Mouse (Mus musculus) hindbrain, embryonic 10.5 days (tissue): ENCODE results near the gene Baiap2l1. TPM values are rescaled to one million over a fixed set of nuclear protein-coding genes. Genes with fewer than 3 reads are reported as not detected.

ENCODE experiments used
- DNase-seq: peaks from one replicate; pipeline ENCODE4 v3.0.0-alpha.2; 2017; ENCODE audit warnings: low spot score
- H3K27ac ChIP-seq: fragments of 300-500 bp; sonication (generic); 2 replicates; pipeline ENCODE4 v1.5.1; 2016; ENCODE audit warnings: mild to moderate bottlenecking, moderate library complexity
- H3K27me3 ChIP-seq: fragments of 300-500 bp; sonication (generic); 2 replicates; pipeline ENCODE4 v1.6.1; 2016; ENCODE audit warnings: mild to moderate bottlenecking; ENCODE audit not compliant: poor library complexity, insufficient read depth, severe bottlenecking
- H3K36me3 ChIP-seq: fragments of 300-500 bp; sonication (generic); 2 replicates; pipeline ENCODE4 v1.6.1; 2016; ENCODE audit warnings: mild to moderate bottlenecking, moderate library complexity
- H3K4me1 ChIP-seq: fragments of 300-500 bp; sonication (generic); replicated peaks from 2 replicates; pipeline ENCODE4 v1.6.1; 2016; ENCODE audit warnings: mild to moderate bottlenecking
- H3K4me3 ChIP-seq: fragments of 300-500 bp; sonication (generic); 2 replicates; pipeline ENCODE4 v1.5.1; 2016; ENCODE audit warnings: mild to moderate bottlenecking, moderate library complexity
- H3K9me3 ChIP-seq: fragments of 300-500 bp; sonication (generic); 2 replicates; pipeline ENCODE4 v1.6.1; 2016; ENCODE audit warnings: mild to moderate bottlenecking, moderate library complexity
- WGBS: fragments of 180-500 bp; shearing (Covaris S2); methylation state at CpG from one replicate; pipeline ENCODE4 v1.1.7; 2016; 5-methylcytosine and 5-hydroxymethylcytosine counted together
- polyA plus RNA-seq: library from polyadenylated mRNA; unstranded; fragments of >200 nt; fragmentation: Nextera tagmentation; extraction: Ambion mirVana; gene quantifications from 2 replicates; pipeline ENCODE4 v1.2.1, GENCODE M21; 2016

The Baiap2l1 gene
- polyA plus RNA-seq, 1 experiment from 2014 or later = 3.8 TPM

- Histone ChIP-seq H3K27ac (no peak overlapping the region), H3K27me3 (no peaks in the 10 kb centered on the region), H3K4me1 (no peaks in the 10 kb centered on the region), H3K4me3 (no peak overlapping the region), H3K9me3 (no peaks in the 10 kb centered on the region), H3K36me3 (no peaks in the 10 kb centered on the region)
- DNase-seq = no peak
- WGBS = 79% methylated on average over 1 of the region's 1 CpGs
Observed at GRCm38 (mm10) chr5:144295357-144295756, 62.6 kb downstream of the Baiap2l1 start.

GRCm38 (mm10) chr5:144294908-144295307 lies 63.0 kb downstream of the Baiap2l1 start:
- no peaks in the 10 kb centered on the region for H3K36me3 ChIP-seq
- H3K27ac ChIP-seq = no peak overlapping the region
- H3K9me3 ChIP-seq = no peaks in the 10 kb centered on the region
- H3K4me1 ChIP-seq = no peaks in the 10 kb centered on the region
- no peak for DNase-seq
- 88% methylated on average over 7 of the region's 7 CpGs for WGBS
- H3K4me3 ChIP-seq = no peak overlapping the region
- H3K27me3 ChIP-seq = no peaks in the 10 kb centered on the region

GRCm38 (mm10) chr5:144289769-144290440 lies 68.0 kb downstream of the Baiap2l1 start:
- no peak for DNase-seq
- no peaks in the 10 kb centered on the region for H3K27me3 ChIP-seq
- H3K36me3 ChIP-seq = no peaks in the 10 kb centered on the region
- no peak overlapping the region for H3K4me3 ChIP-seq
- 95% methylated on average over 4 of the region's 4 CpGs for WGBS
- no peaks in the 10 kb centered on the region for H3K9me3 ChIP-seq
- H3K4me1 ChIP-seq = no peaks in the 10 kb centered on the region
- H3K27ac ChIP-seq = no peak overlapping the region

DNA sequence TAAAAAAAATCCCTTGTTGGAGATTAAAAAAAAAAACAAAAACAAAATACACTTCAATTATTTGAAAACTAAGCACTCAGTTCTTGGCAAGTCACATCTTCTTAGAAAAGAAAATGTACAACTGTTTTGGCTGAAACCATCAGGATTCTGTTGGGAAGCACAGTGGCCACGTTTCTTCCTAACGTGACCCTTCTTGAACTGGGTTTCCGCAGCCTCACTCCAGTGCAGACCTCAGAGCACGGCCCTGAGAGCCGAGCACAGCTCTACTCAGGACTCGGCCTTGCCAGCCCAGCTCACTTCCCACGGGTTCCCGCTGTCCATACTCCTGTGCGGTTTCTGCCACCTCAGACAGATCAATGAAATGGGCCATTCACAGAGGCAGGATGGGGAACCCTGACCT lies 69.5 kb downstream of the Baiap2l1 start:
- H3K27me3 ChIP-seq = no peaks in the 10 kb centered on the region
- no peaks in the 10 kb centered on the region for H3K36me3 ChIP-seq
- no peak overlapping the region for H3K27ac ChIP-seq
- no peaks in the 10 kb centered on the region for H3K4me1 ChIP-seq
- no peaks in the 10 kb centered on the region for H3K9me3 ChIP-seq
- no peak overlapping the region for H3K4me3 ChIP-seq
- DNase-seq = no peak
- 87% methylated on average over 9 of the region's 9 CpGs for WGBS

- WGBS = 90% methylated on average over 3 of the region's 3 CpGs
- H3K4me1 ChIP-seq = peaks cover 7% of the 10 kb centered on the region; the same call in 1 of the 2 replicates
- no peaks in the 10 kb centered on the region for H3K27me3 ChIP-seq
- no peak for DNase-seq
- no peaks in the 10 kb centered on the region for H3K9me3 ChIP-seq
- H3K4me3 ChIP-seq = no peak overlapping the region
- no peak overlapping the region for H3K27ac ChIP-seq
- no peaks in the 10 kb centered on the region for H3K36me3 ChIP-seq
Observed at GRCm38 (mm10) chr5:144287267-144287820, 70.6 kb downstream of the Baiap2l1 start.

GRCm38 (mm10) chr5:144286591-144287266 lies 71.2 kb downstream of the Baiap2l1 start:
- no peak for DNase-seq
- Histone ChIP-seq H3K9me3 (no peaks in the 10 kb centered on the region), H3K4me1 (peaks cover 7% of the 10 kb centered on the region; the same call in 1 of the 2 replicates), H3K27me3 (no peaks in the 10 kb centered on the region), H3K4me3 (no peak overlapping the region), H3K27ac (no peak overlapping the region), H3K36me3 (peaks cover 1% of the 10 kb centered on the region; the same call in 1 of the 2 replicates)
- WGBS = 86% methylated on average over 9 of the region's 9 CpGs

GRCm38 (mm10) chr5:144284599-144284998 lies 73.3 kb downstream of the Baiap2l1 start:
- Histone ChIP-seq H3K9me3 (no peaks in the 10 kb centered on the region), H3K4me3 (no peak overlapping the region), H3K27ac (no peak overlapping the region), H3K4me1 (peaks cover 7% of the 10 kb centered on the region; the same call in 1 of the 2 replicates), H3K36me3 (peaks cover 16% of the 10 kb centered on the region), H3K27me3 (no peaks in the 10 kb centered on the region)
- no peak for DNase-seq
- 87% methylated on average over 5 of the region's 5 CpGs for WGBS

GRCm38 (mm10) chr5:144283551-144284031 lies 74.3 kb downstream of the Baiap2l1 start:
- Histone ChIP-seq H3K27me3 (no peaks in the 10 kb centered on the region), H3K4me1 (peaks cover 7% of the 10 kb centered on the region; the same call in 1 of the 2 replicates), H3K4me3 (no peak overlapping the region), H3K27ac (no peak overlapping the region), H3K9me3 (no peaks in the 10 kb centered on the region), H3K36me3 (peaks cover 24% of the 10 kb centered on the region)
- DNase-seq = no peak
- 82% methylated on average over 8 of the region's 8 CpGs for WGBS

DNA sequence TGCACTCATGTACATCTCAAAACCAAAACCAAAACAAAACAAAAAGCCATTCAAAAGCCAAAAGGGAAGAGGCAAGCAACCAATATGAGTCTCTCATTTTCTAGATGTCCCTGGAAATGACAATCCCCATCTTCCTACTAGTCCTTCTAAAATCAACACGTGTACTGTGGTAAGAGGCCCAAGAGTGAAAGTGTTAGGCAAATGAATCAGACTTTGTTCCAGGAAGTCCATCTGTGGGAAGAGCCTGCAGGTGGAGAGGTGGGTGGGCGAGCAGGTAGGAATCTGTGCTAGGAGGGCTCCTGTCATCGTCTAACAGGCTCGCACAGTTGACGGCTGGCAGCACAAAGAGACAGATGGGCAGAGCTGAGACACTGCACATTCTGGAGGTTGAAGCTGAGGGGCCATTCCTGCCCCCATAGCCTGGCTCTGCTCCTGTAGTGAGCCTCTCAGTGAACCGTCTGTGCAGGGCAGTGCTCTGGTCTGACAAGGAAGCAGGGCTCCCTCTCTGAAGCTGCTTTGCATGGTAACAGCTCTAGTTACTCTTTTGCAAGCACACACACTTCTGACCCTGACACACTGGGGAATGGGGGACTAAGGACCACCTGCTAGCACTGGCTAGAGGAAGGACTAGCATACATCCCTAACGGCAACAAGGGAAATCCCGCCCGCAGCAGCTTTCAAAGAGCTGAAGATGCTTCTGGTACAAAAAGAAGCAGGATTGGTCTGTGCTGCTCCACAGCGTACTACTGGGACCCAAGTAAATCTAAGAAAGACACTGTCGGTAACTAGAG lies 75.2 kb downstream of the Baiap2l1 start:
- Histone ChIP-seq H3K27me3 (no peaks in the 10 kb centered on the region), H3K4me1 (peaks cover 7% of the 10 kb centered on the region; the same call in 1 of the 2 replicates), H3K36me3 (peaks cover 33% of the 10 kb centered on the region), H3K27ac (no peak overlapping the region), H3K9me3 (no peaks in the 10 kb centered on the region), H3K4me3 (no peak overlapping the region)
- WGBS = 78% methylated on average over 11 of the region's 11 CpGs
- no peak for DNase-seq

DNA sequence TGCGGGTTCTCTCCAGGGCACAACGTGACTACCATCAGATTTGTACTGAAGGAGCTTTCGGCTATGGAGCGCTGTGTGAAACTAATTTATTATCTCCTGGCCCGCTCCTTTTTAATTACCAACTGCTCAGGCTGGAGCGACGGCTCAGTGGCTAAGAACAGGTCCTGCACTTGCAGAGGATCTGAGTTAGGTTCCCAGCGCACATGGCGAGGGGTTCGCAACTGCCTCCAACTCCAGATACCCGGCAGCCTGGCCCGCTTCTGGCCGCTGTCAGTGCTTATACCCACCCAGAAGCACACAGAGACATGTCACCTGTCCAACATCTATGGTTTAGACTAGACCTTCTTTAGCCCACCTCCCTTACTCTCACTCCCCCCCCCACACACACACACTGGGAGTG lies 78.0 kb downstream of the Baiap2l1 start:
- H3K36me3 ChIP-seq = peaks cover 43% of the 10 kb centered on the region
- DNase-seq = no peak
- WGBS = 94% methylated on average over 13 of the region's 13 CpGs

GRCm38 (mm10) chr5:144279081-144279541 lies 78.8 kb downstream of the Baiap2l1 start:
- DNase-seq = no peak
- WGBS = 85% methylated on average over 9 of the region's 9 CpGs
- Histone ChIP-seq H3K4me3 (no peak overlapping the region), H3K27me3 (no peaks in the 10 kb centered on the region), H3K36me3 (peaks cover 43% of the 10 kb centered on the region), H3K4me1 (peaks cover 17% of the 10 kb centered on the region), H3K27ac (no peak overlapping the region), H3K9me3 (no peaks in the 10 kb centered on the region)

More for the DNA sequence above, 78.0 kb downstream of the Baiap2l1 start:
- peaks cover 12% of the 10 kb centered on the region for H3K4me1 ChIP-seq
- H3K27me3 ChIP-seq = no peaks in the 10 kb centered on the region
- no peak overlapping the region for H3K4me3 ChIP-seq
- H3K9me3 ChIP-seq = no peaks in the 10 kb centered on the region
- no peak overlapping the region for H3K27ac ChIP-seq

DNA sequence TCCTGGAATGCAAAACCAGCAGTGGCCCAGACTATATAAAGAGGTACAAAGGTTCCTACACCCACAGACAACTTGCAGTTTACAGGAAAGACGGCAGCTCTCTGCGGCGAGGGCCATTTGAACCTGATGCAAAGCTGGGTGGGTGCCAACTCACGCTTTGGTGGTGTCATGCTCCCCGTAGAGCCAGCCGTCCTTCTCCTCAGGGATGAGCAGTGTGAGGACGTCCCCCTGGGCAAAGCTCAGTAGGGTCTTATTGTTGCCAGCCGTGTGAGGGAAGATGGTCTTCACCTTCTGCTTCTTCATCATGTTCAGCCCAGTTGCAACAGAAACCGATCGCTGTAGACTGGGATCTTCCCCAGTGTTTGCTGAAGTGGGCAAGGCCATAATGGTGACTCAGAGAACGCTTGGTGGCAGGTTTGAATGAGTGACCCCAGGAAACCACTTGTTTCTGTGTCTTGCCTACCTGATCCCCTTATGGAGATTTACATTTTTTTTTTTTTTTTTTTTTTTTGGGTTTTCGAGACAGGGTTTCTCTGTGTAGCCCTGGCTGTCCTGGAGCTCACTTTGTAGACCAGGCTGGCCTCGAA lies 79.4 kb downstream of the Baiap2l1 start:
- H3K36me3 ChIP-seq = peaks cover 43% of the 10 kb centered on the region
- no peak overlapping the region for H3K27ac ChIP-seq
- no peaks in the 10 kb centered on the region for H3K27me3 ChIP-seq
- WGBS = 89% methylated on average over 12 of the region's 13 CpGs
- no peaks in the 10 kb centered on the region for H3K9me3 ChIP-seq
- DNase-seq = no peak
- H3K4me1 ChIP-seq = peaks cover 17% of the 10 kb centered on the region
- H3K4me3 ChIP-seq = no peak overlapping the region
